Mouse (Mus musculus): Measurements from ENCODE around the gene Ccr5.

- no peak for TF ChIP-seq CTCF (IDR thresholded peaks at IDR 0.05; ENCODE audit: low read depth, low read length)
- TF ChIP-seq POLR2A (IDR thresholded peaks at IDR 0.05; ENCODE audit: borderline replicate concordance, low read depth, low read length): no peak
Measured at GRCm38 (mm10) chr9:124128379-124128778, 7.0 kb downstream of the Ccr5 start.

All from bone marrow macrophage, adult 2 months (primary cell).